Mouse (Mus musculus) right cerebral cortex, postnatal 4 days (tissue): ENCODE results near the gene Cadm3.
"Not testable (repeated sequence)": the region's sequence is repeated elsewhere in the genome, so short reads cannot be mapped to it uniquely, and the experiment has no call there.

ENCODE experiments used
- DNase-seq: peaks from one replicate; pipeline ENCODE4 v3.0.0-alpha.2; 2022

Gene Cadm3

DNA sequence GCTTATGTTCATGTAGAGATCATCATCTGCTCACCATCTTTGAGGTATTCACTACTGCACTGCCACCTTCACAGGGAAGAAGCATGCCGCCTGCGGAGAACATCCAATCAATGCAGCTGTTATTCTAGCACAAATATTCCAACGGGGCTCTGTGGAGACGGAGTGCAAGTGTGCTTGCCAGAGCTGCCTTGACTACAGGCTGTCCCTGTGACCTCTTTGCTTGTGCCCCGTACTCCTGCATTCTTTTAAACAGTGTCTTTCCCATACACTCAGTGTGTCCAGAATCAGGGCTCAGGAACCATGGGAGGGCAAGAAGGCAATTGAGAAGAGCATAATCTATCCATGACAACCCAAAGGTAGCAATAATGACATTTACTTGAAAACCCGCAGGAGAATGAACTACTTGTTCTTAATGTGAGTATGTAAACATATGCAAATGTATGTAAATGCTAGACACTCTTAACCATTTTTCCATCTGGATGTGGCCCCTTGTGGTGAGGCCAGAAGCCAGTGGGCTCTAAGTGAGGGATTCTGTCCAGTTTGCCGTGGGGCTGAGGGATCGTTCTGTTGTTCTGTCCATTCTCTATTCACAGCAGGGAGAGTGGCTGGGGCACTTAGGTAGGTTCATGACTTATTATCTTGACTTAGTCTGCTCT lies 45.8 kb downstream of the Cadm3 start:
- DNase-seq = no peak

DNA sequence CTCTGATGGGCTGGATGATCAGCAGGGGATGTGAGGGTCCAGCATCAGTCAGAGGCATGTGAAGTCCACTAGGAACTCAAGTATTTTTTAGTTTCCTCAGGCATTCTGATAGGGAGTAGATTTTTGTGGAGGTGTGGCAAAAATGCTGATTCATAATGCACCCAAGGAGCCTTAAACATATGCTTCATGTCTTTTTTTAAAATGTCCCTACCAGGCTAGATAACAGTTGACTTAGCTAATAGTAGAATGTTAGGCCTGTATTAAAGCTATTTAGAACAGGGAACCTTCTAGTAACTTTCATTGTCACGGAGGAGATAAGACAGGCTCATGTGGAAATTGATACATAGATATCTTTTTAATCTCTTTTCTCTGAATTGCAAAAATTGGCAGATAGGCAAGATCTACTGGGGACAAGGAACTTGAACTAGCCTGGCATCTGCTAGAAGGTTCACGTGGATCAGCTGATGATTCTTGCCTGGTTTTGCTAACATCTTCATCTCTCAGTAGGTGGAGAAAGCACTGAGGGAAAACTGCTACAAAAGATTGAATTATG lies 49.5 kb downstream of the Cadm3 start:
- no peak for DNase-seq

DNA sequence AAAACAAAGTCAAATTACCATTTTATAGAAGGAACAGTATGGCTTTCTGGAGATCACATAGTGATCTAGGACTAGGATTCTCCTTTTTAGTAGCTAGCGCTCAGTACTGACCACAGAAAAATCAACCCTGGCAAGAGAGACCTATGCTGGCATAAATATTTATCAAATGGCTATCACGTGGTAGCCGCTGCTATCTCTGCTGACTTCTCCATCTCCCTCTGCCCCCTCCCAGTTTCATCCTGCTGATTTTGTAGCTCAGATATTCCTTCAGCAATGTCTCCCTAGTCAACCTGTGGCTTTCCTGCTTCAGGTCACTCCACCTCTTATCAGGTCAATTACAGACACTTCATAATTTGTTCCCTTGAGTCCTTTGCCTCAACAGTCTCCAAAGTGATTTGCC lies 51.8 kb downstream of the Cadm3 start:
- no peak for DNase-seq

DNA sequence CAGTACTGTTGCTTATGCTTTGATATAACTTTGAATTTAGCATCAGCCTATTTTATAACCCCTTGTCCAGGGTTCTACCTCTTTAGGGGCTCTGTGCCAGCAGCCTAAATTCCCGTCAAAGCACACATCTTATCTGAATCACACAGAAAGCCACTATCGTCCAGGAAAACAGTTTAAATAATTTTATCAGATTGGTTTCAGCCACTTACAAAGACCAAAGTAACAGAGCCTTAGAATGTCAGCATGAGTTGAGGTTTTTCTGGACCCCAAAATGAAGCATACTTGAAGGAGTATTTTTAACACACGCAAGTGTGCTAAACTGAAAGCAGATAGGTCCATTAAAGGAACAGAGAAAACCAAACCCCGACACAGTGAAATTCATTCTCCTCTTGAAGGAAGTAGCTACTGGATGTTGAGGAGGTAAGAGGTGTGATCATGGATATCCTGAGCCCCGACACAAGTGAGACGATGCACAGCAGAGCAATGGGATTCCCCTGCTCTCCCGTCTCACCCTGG lies 53.9 kb downstream of the Cadm3 start:
- not testable (repeated sequence) for DNase-seq

DNA sequence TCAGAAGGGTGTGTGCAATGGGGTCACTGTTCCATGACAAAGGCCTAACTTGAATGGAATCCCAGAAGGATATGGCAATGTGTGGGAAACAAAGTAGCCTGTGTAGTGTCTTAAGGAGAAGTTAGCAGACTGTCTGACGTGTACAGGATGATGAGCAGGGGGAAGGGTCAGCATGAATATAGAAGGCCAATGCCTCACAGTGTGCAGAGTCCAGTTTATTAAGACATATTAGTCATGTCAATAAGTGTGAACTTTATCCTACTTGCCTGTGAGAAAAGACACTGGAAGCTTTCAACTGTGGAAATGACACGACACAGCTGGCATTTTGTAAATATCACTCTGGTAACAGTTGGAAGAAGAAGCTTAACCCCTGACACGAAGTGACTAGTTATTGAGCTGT lies 64.7 kb downstream of the Cadm3 start:
- not testable (repeated sequence) for DNase-seq
